Mouse (Mus musculus) liver, adult (tissue): ENCODE measurements around the gene Dnaaf1.

Experiments
- GATA4 ChIP-seq: IDR thresholded peaks from 2 replicates; pipeline ENCODE4 v1.6.1; 2014; ENCODE audit warnings: mild to moderate bottlenecking, low read length; ENCODE audit not compliant: insufficient replicate concordance

Gene Dnaaf1

GRCm38 (mm10) chr8:119563849-119564251, 11.2 kb upstream of the Dnaaf1 start:
- TF ChIP-seq GATA4 = no peak

- no peak for TF ChIP-seq GATA4
These were observed 8.7 kb upstream of the Dnaaf1 start for GRCm38 (mm10) chr8:119566367-119566766.

GRCm38 (mm10) chr8:119568251-119568650, 6.8 kb upstream of the Dnaaf1 start:
- no peak for TF ChIP-seq GATA4

GRCm38 (mm10) chr8:119568951-119569350, 6.1 kb upstream of the Dnaaf1 start:
- TF ChIP-seq GATA4 = no peak

- TF ChIP-seq GATA4 = no peak
These were observed 5.2 kb upstream of the Dnaaf1 start for GRCm38 (mm10) chr8:119569881-119570280.

GRCm38 (mm10) chr8:119571135-119571534, 3.9 kb upstream of the Dnaaf1 start:
- no peak for TF ChIP-seq GATA4

- no peak for TF ChIP-seq GATA4
These were observed 2.6 kb upstream of the Dnaaf1 start for GRCm38 (mm10) chr8:119572411-119572810.

- TF ChIP-seq GATA4 = no peak
These were observed 311 bp downstream of the Dnaaf1 start for GRCm38 (mm10) chr8:119575366-119575726.

- TF ChIP-seq GATA4 = no peak
These were observed 4.1 kb downstream of the Dnaaf1 start for GRCm38 (mm10) chr8:119579096-119579495.

GRCm38 (mm10) chr8:119580441-119581161, 5.6 kb downstream of the Dnaaf1 start:
- no peak for TF ChIP-seq GATA4

GRCm38 (mm10) chr8:119585901-119586300, 10.9 kb downstream of the Dnaaf1 start:
- TF ChIP-seq GATA4 = no peak

- no peak for TF ChIP-seq GATA4
These were observed 13.3 kb downstream of the Dnaaf1 start for GRCm38 (mm10) chr8:119588321-119588720.

GRCm38 (mm10) chr8:119588844-119589243, 13.8 kb downstream of the Dnaaf1 start:
- no peak for TF ChIP-seq GATA4

GRCm38 (mm10) chr8:119590348-119590747, 15.3 kb downstream of the Dnaaf1 start:
- 0 out of 2 replicates have a peak, but pooled peaks have one; percentile 18 for TF ChIP-seq GATA4

GRCm38 (mm10) chr8:119591456-119591855, 16.4 kb downstream of the Dnaaf1 start:
- no peak for TF ChIP-seq GATA4

GRCm38 (mm10) chr8:119603771-119604170, 28.7 kb downstream of the Dnaaf1 start:
- TF ChIP-seq GATA4 = no peak

GRCm38 (mm10) chr8:119604398-119604803, 29.4 kb downstream of the Dnaaf1 start:
- no peak for TF ChIP-seq GATA4
